Mouse (Mus musculus): ENCODE measurements around the gene Rpgrip1l. TPM values are rescaled to one million over a fixed set of nuclear protein-coding genes. Genes with fewer than 3 reads are reported as not detected.

The Rpgrip1l gene
- polyA plus RNA-seq, 1 experiment from 2014 or later, result 9.3 TPM

DNA sequence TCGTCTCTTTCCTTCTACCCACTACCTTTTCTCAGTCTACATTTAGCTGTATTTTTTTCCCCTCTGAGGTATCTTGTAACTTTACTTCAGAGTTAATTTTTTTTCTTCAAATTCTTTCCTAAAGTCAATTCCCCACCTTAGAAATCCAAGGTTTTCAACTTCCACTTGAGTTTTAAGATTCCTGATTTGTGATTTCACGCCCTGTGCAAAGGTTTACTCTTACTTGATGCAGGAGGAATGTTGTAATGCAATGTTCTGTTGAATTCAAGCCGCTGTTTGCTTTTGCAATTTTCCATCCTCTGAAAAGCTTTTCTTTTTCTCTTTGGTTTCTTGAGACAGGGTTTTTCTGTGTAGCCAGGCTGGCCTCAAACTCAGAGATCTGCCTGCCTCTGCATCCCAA, 103.4 kb downstream of the Rpgrip1l start:
- Histone ChIP-seq H3K9me3 (no peaks in the 10 kb centered on the region), H3K27ac (no peak overlapping the region), H3K4me3 (no peak overlapping the region), H3K4me1 (0 out of 2 replicates have a peak, but pooled peaks cover 8% of the 10 kb centered on the region), H3K36me3 (no peaks in the 10 kb centered on the region), H3K27me3 (ENCODE audit: insufficient read depth, poor library complexity, severe bottlenecking) (no peaks in the 10 kb centered on the region)
- WGBS, result 81% methylated on average over 3 of the region's 3 CpGs
- DNase-seq (ENCODE audit: low spot score), result no peak

DNA sequence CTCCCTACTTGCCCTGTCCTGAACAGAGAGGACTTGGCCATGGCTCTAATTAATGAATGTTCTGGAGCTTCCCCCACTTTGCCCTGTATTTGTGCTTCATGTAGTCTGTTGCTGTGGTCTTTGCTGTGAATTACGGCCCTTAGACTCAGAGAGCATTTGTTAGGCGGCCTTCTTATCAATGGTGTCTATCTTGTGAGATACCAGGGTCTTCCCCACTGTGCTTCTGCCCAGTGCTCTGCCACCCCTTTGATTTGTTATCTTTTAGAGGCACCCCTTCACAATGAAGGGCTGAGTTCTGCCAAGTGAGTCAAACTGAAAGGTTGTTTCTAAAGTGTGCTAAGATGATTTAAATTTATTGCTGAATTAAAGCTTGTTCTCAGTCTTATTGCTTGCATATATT, 105.4 kb downstream of the Rpgrip1l start:
- 29% methylated on average over 2 of the region's 2 CpGs for WGBS
- no peak for DNase-seq (ENCODE audit: low spot score)
- Histone ChIP-seq H3K27ac (no peak overlapping the region), H3K4me3 (no peak overlapping the region), H3K36me3 (no peaks in the 10 kb centered on the region), H3K4me1 (0 out of 2 replicates have a peak, but pooled peaks cover 8% of the 10 kb centered on the region), H3K27me3 (ENCODE audit: insufficient read depth, poor library complexity, severe bottlenecking) (no peaks in the 10 kb centered on the region), H3K9me3 (no peaks in the 10 kb centered on the region)

DNA sequence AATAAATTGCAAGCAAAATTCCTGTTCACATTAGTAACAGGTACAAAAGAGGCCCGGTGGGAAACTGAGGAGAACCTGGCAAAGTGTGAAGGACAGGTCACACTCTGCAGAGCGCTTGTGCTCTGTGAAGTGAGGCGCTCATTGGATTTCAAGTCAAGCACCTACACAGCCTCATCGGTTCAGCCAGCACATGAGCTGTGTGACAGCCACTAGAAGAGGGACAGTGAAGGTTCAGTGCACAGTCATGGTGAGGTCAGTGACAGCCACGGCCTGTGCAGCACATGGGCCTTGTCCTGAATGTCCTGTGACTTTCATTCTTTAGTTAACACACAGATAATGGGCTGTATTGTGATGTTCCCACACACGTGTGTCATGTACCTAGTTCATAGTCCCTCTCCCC, 107.2 kb downstream of the Rpgrip1l start:
- Histone ChIP-seq H3K4me3 (no peak overlapping the region), H3K27me3 (ENCODE audit: insufficient read depth, poor library complexity, severe bottlenecking) (no peaks in the 10 kb centered on the region), H3K4me1 (0 out of 2 replicates have a peak, but pooled peaks cover 8% of the 10 kb centered on the region), H3K27ac (no peak overlapping the region; the same call in 1 of the 2 replicates), H3K36me3 (no peaks in the 10 kb centered on the region), H3K9me3 (no peaks in the 10 kb centered on the region)
- DNase-seq (ENCODE audit: low spot score), result no peak
- WGBS, result 54% methylated on average over 6 of the region's 6 CpGs

DNA sequence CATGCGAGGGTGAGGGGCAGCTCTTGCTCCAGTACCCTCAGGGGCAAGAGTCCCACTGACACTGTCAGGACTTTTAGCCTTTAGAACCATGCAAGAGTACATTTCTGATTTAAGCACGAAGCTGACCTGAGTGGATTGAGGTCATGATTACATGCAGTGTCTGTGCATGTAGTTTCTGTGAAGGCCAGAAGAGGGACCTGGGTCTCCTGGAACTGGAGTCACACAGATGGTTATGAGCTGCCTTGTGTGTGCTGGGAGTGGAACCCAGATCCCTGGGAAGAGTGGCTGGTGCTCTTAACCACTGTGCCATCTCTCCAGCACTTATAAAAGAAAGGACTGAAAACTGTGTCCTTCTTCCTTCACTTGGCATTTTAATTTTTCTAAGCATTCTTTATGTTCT, 111.9 kb downstream of the Rpgrip1l start:
- Histone ChIP-seq H3K4me1 (peaks cover 13% of the 10 kb centered on the region), H3K9me3 (no peaks in the 10 kb centered on the region), H3K27ac (no peak overlapping the region), H3K27me3 (ENCODE audit: insufficient read depth, poor library complexity, severe bottlenecking) (no peaks in the 10 kb centered on the region), H3K4me3 (no peak overlapping the region), H3K36me3 (no peaks in the 10 kb centered on the region)
- WGBS, result 61% methylated on average over 2 of the region's 2 CpGs
- no peak for DNase-seq (ENCODE audit: low spot score)

DNA sequence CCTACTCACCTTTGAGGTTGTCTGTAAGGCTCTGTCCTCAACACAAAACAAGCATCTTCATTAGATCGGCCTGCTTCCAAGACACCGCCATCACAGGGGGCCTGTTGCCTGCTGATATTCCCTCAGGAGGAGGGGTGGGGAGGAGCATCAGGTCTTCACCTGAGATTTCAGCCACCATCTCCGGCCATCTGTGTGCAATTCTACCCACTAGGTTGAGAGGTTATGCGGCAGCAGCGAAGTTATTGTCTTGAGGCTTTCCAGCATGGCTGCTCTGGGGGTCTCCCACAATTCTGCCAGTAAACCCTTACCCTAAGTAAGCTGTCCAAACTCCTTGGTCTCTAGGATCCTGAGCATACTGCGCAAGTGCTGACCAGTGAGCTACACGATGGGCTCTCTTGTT, 113.2 kb downstream of the Rpgrip1l start, which contains the start of gene Aktip:
Aktip (minus strand) TSS at position 101 of the 400 bp plus-strand sequence.
- Histone ChIP-seq H3K27me3 (ENCODE audit: insufficient read depth, poor library complexity, severe bottlenecking) (peaks cover under 1% of the 10 kb centered on the region; the same call in 1 of the 2 replicates), H3K4me1 (peaks cover 10% of the 10 kb centered on the region), H3K9me3 (no peaks in the 10 kb centered on the region), H3K4me3 (no peak within 1 kb of the TSS), H3K27ac (no peak within 1 kb of the TSS), H3K36me3 (no peaks in the 10 kb centered on the region)
- 91% methylated on average over 7 of the region's 7 CpGs for WGBS
- peak; percentile 45 for DNase-seq (ENCODE audit: low spot score)

DNA sequence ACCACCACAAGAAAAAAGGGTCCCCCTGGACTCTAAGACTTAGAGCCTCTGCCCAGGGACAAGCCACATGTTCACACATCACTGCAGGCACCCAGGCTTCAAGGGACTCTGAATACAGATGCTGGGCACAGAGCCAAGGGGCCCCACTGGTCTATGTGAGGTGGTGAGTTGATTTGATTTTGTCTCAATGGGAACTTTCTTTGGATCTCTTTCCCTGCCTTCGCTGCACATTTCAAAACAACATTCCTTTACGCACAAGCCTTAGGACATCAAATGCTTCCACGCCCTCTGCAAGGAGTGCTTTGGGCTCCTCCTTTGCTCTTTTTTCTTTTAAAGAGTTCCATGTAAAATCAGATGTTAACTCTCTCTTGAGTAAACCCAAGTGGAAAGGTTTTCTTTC, 115.0 kb downstream of the Rpgrip1l start:
- Histone ChIP-seq H3K4me3 (no peak overlapping the region), H3K4me1 (peaks cover 10% of the 10 kb centered on the region), H3K36me3 (no peaks in the 10 kb centered on the region), H3K27me3 (ENCODE audit: insufficient read depth, poor library complexity, severe bottlenecking) (peaks cover 17% of the 10 kb centered on the region), H3K9me3 (no peaks in the 10 kb centered on the region), H3K27ac (no peak overlapping the region)
- no peak for DNase-seq (ENCODE audit: low spot score)
- 61% methylated on average over 3 of the region's 3 CpGs for WGBS

DNA sequence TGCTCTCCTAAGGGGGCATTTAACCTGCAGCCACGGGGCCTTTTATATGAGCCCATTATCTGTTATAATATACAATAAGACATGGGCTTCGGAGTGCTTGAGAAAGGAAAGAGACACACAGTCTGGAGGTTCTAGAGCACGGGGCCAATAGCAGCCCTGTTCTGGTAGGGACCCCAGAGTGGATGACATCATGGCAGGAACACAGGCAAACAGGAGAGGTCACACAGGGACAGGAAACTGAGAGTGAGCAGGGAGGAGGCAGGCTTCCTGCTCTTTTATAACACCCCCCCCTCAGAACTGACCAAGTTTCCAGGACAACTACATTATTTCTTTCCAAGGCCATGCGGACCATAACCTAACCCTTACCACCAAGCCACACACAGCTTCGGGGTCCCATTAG, 115.8 kb downstream of the Rpgrip1l start:
- 81% methylated on average over 5 of the region's 5 CpGs for WGBS

DNA sequence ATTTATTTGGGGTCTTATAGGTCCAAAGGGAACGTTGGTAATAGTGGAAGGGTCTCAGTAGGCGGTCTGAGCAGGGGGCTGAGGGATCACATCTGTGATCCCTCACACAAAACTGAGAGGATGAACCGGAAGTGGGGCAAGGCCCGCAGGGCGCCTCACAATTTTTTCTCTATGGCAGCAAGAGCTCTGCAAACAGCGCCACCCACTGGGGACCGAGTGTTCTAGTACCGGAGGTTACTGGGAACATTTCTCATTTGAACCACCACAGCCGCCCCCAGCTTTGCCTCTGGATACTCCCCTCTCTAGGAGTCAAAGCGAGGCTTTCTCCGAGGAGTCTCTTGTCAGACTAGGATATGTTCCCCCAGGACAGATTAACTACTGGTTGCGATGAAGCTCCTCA, 116.4 kb downstream of the Rpgrip1l start:
- Histone ChIP-seq H3K9me3 (no peaks in the 10 kb centered on the region), H3K36me3 (no peaks in the 10 kb centered on the region), H3K27ac (no peak overlapping the region), H3K27me3 (ENCODE audit: insufficient read depth, poor library complexity, severe bottlenecking) (peaks cover 26% of the 10 kb centered on the region), H3K4me3 (no peak overlapping the region), H3K4me1 (peaks cover 10% of the 10 kb centered on the region)
- DNase-seq (ENCODE audit: low spot score), result peak; percentile 61
- 71% methylated on average over 12 of the region's 12 CpGs for WGBS

More for the DNA sequence above, 115.8 kb downstream of the Rpgrip1l start:
- Histone ChIP-seq H3K4me3 (no peak overlapping the region), H3K4me1 (peaks cover 10% of the 10 kb centered on the region), H3K27ac (no peak overlapping the region), H3K27me3 (ENCODE audit: insufficient read depth, poor library complexity, severe bottlenecking) (peaks cover 23% of the 10 kb centered on the region), H3K36me3 (no peaks in the 10 kb centered on the region), H3K9me3 (no peaks in the 10 kb centered on the region)
- DNase-seq (ENCODE audit: low spot score), result peak; percentile 72

DNA sequence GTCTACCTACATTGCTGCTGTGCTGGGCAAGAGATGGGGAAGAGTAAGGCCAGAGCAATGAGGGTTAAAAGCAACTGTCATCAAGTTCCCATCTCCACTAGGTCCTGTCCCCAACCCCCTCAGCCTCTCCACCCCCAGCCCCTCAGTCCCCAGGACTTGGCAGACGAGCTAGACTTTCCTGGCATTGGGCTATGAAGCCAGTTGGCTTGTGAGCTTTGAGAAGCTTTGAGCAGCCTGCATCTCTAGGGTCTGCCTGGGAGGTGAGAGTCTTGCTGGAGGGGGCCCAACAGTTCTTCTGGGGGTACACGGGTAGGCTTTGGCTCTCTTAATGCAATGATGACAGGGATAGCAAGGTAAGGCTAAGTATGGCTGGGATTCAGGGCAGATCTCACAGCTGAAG, 119.0 kb downstream of the Rpgrip1l start:
- Histone ChIP-seq H3K4me3 (no peak overlapping the region), H3K27me3 (ENCODE audit: insufficient read depth, poor library complexity, severe bottlenecking) (peaks cover 34% of the 10 kb centered on the region), H3K9me3 (no peaks in the 10 kb centered on the region), H3K36me3 (no peaks in the 10 kb centered on the region), H3K4me1 (peaks cover 15% of the 10 kb centered on the region), H3K27ac (no peak overlapping the region)
- no peak for DNase-seq (ENCODE audit: low spot score)
- WGBS, result 80% methylated on average over 2 of the region's 2 CpGs

DNA sequence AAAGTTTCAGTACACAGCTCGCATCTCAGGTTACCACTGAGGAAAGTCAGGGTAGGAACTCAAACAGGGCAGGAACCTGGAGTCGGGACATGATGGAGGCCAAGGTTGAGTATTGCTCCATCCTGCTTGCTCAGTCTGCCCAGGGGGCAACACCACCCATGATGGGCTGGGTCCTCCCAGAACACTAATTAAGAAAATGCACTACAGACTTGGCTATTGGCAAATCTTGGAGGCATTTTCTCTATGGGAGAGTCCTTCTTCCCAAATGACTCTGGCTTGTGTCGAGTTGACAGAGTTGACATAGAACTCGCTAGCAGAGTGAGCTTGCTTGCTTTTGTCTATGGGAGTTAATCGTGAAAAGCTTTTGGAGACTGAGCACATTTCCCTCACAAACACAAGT, 120.1 kb downstream of the Rpgrip1l start:
- Histone ChIP-seq H3K27ac (no peak overlapping the region), H3K9me3 (no peaks in the 10 kb centered on the region), H3K4me3 (no peak overlapping the region), H3K4me1 (peaks cover 12% of the 10 kb centered on the region), H3K27me3 (ENCODE audit: insufficient read depth, poor library complexity, severe bottlenecking) (peaks cover 44% of the 10 kb centered on the region), H3K36me3 (no peaks in the 10 kb centered on the region)
- DNase-seq (ENCODE audit: low spot score), result peak; percentile 64
- 67% methylated on average over 5 of the region's 5 CpGs for WGBS

DNA sequence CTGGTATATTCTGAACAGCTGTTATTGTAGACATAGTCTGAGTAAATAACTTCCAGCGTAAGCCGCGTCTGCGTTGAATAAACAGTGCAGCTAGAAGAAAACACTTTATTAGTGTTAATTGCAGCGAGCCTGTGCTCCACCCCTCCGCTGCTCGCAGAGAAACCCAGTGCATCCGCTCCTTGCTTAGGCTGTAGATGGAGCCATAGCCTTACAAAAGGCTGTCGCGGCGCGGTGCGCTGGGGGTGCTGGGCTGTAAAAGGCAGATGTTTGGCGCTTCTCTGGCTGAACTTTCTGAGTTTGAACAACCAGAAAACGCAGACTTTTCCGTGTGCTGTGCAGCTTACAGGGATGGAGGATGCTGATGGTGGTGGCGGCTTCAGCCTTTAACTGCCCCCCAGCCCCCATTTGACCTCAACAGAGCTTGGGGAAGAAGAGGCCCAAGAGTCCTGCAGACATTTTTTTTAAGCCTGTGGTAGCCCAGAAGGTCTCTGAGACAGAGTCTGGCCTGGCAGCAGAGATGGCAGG, 122.2 kb downstream of the Rpgrip1l start:
- peak; percentile 82 for DNase-seq (ENCODE audit: low spot score)
- Histone ChIP-seq H3K4me1 (peaks cover 8% of the 10 kb centered on the region), H3K27me3 (ENCODE audit: insufficient read depth, poor library complexity, severe bottlenecking) (peaks cover 45% of the 10 kb centered on the region), H3K4me3 (peak overlapping the region; percentile 39; the same call in 1 of the 2 replicates), H3K9me3 (no peaks in the 10 kb centered on the region), H3K27ac (peak overlapping the region; percentile 33; the same call in 1 of the 2 replicates), H3K36me3 (no peaks in the 10 kb centered on the region)
- 10% methylated on average over 17 of the region's 17 CpGs for WGBS

DNA sequence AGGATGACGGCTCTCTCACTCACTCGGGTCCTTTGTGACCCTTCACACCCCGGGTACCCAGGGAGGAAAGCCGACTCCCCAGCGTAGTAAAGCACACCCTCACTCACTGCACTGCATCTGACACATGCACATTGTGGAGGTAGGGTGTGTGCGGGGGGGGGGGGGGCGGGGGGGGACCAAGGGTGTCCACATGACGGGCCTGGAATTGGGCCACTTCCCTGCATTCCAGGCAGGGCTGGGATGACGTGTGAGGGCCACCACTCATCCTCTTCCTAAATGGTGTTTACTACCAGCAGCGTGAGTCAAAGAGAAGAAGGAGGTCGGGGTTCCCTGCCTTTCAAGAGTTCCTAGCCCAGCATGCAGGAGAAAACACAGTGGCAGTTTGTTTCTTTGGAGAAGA, 124.9 kb downstream of the Rpgrip1l start:
- peaks cover 29% of the 10 kb centered on the region; the same call in 1 of the 2 replicates for H3K27me3 ChIP-seq (ENCODE audit: insufficient read depth, poor library complexity, severe bottlenecking)
- WGBS, result 60% methylated on average over 11 of the region's 11 CpGs
- H3K36me3 ChIP-seq, result no peaks in the 10 kb centered on the region
- no peak overlapping the region for H3K27ac ChIP-seq
- peak; percentile 72 for DNase-seq (ENCODE audit: low spot score)
- H3K4me3 ChIP-seq, result no peak overlapping the region
- H3K4me1 ChIP-seq, result peaks cover 9% of the 10 kb centered on the region
- H3K9me3 ChIP-seq, result no peaks in the 10 kb centered on the region

DNA sequence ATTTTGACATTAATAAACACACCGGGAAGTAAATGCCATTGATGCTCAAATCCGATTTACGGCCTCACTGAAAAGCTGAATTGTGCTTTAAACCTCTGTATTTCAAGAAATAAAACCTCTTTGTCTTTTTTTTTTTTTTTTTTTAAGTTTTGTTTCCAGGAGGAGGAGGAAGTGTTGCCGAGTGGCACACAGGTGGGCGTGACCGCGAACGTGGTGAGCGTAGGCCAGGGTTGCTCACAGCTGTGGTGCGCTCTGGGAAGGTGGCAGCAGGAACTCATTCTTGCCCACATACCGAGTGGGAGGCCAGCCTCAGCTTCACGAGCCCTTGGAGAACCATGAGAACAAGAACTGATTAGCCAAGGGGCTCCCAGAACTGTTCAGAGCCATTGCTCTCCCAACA, 126.7 kb downstream of the Rpgrip1l start:
- Histone ChIP-seq H3K27me3 (ENCODE audit: insufficient read depth, poor library complexity, severe bottlenecking) (peaks cover 19% of the 10 kb centered on the region; the same call in 1 of the 2 replicates), H3K27ac (no peak overlapping the region), H3K4me1 (peaks cover 8% of the 10 kb centered on the region), H3K4me3 (no peak overlapping the region), H3K36me3 (no peaks in the 10 kb centered on the region), H3K9me3 (no peaks in the 10 kb centered on the region)
- DNase-seq (ENCODE audit: low spot score), result no peak
- 76% methylated on average over 12 of the region's 12 CpGs for WGBS

DNA sequence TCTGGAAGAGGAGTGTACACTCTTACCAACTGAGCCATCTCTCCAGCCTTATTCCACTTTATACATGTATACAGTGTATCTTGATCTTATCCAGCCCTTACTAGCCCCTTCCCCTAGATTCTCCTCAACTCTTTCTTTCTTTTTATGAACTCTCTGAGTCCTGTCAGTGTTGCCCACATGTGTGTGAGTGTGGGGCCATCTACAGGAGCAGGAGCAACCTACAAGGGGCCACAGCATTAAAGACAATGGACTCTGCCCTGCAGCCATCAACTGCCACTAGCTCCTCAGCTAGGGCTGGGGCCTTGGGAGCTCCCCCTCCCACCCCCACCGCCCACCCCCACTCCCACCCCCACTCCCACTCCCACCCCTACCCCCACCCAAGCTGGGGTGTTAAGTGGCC, 135.4 kb downstream of the Rpgrip1l start:
- Histone ChIP-seq H3K4me3 (no peak overlapping the region), H3K4me1 (peaks cover 5% of the 10 kb centered on the region; the same call in 1 of the 2 replicates), H3K27ac (no peak overlapping the region), H3K36me3 (no peaks in the 10 kb centered on the region), H3K27me3 (ENCODE audit: insufficient read depth, poor library complexity, severe bottlenecking) (no peaks in the 10 kb centered on the region), H3K9me3 (no peaks in the 10 kb centered on the region)
- 46% methylated on average over 1 of the region's 1 CpGs for WGBS
- DNase-seq (ENCODE audit: low spot score), result no peak

Data from heart, embryonic 10.5 days (tissue).